Mouse (Mus musculus) C2C12 (cell line): ENCODE results near the gene Misp.

Experiments used
- CEBPB ChIP-seq: IDR thresholded peaks from one replicate; pipeline ENCODE4 v1.6.1; 2011; ENCODE audit warnings: low read depth, mild to moderate bottlenecking, control low read depth, moderate library complexity
- CTCF ChIP-seq: IDR thresholded peaks from one replicate; pipeline ENCODE4 v1.5.1; 2011; ENCODE audit not compliant: control insufficient read depth, insufficient read depth, insufficient read length
- FOSL1 ChIP-seq: IDR thresholded peaks from one replicate; pipeline ENCODE4 v1.8.0; 2011; ENCODE audit warnings: mild to moderate bottlenecking, low read length; ENCODE audit not compliant: poor library complexity, insufficient read depth, severe bottlenecking
- MAX ChIP-seq: IDR thresholded peaks from one replicate; pipeline ENCODE4 v1.6.1; 2011; ENCODE audit warnings: mild to moderate bottlenecking, control low read depth
- MYOD1 ChIP-seq: IDR thresholded peaks from one replicate; pipeline ENCODE4 v1.6.1; 2011; ENCODE audit warnings: low read depth; ENCODE audit not compliant: control insufficient read depth, insufficient read length
- MYOG ChIP-seq: IDR thresholded peaks from one replicate; pipeline ENCODE4 v1.6.1; 2011; ENCODE audit not compliant: control insufficient read depth, insufficient read length; ENCODE audit errors: extremely low read depth
- USF1 ChIP-seq: IDR thresholded peaks from one replicate; pipeline ENCODE4 v1.6.1; 2011; ENCODE audit warnings: low read depth, mild to moderate bottlenecking, control low read depth, moderate library complexity

- TF ChIP-seq MAX (no peak), USF1 (no peak), CTCF (no peak), CEBPB (no peak), MYOD1 (no peak), MYOG (no peak), FOSL1 (no peak)
Observed at GRCm38 (mm10) chr10:79806972-79807371, 13.8 kb upstream of the Misp start.
